Mouse (Mus musculus): ENCODE measurements around the gene Zbtb34.

DNA sequence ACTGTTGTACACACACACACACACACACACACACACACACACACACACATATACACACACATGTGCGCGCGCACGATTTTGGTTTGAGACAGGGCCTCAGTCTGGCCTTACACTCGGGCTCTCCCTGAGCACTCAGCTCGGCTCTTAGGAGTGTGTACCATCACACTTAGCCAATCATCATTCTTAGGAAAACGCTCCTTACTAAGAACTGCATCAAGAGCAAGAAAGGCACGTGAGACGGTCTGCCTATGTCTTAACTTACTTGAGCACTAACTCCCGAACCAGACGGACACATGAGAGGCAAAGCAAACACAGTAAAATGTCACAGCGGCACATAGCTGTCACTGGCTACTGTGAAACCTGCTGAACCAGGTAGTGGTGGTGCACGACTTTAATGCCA, 17.1 kb downstream of the Zbtb34 start:
- no peak for TF ChIP-seq CTCF (IDR thresholded peaks at IDR 0.05; ENCODE audit: borderline replicate concordance, insufficient read depth, low read depth, low read length)
- no peak for TF ChIP-seq POLR2A (IDR thresholded peaks at IDR 0.05; ENCODE audit: borderline replicate concordance, insufficient read depth, low read length)
